Mouse (Mus musculus) thymus, postnatal 10 days (tissue): ENCODE data around the gene Dkk1.
"Not testable (repeated sequence)": the region's sequence is repeated elsewhere in the genome, so short reads cannot be mapped to it uniquely, and the experiment has no call there.

Experiments used
- DNase-seq, 2 experiments: peaks; one replicate each; pipeline ENCODE4 v3.0.0; 2021; ENCODE audit warnings: low spot score in 2 of 2

The Dkk1 gene

GRCm38 (mm10) chr19:30549044-30549853, at the start of gene Dkk1:
TSS of gene Dkk1 (minus strand) at chr19:30549665.
- no peak for DNase-seq

DNA sequence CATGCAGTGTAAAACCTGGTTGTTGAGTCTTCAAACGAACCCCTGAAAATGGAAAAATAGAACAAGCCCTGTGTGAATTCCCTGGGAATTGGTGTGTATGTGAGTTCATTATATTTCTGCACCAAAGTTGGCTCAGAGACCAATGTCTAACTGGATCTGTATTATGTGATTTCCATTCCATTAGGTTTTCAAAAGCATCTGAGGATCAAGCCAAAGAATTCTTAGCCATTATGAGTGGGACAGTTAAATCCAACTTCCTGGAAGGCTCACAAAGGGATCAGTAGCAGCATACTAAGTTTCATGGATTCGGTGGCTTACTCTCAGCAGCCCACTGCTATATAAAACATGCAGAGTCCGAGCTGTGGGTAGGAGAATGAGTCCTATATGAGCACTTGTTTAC, 36.9 kb upstream of the Dkk1 start:
- DNase-seq, result no peak

- DNase-seq, result no peak
These were observed 15.1 kb upstream of the Dkk1 start for GRCm38 (mm10) chr19:30564516-30564915.

GRCm38 (mm10) chr19:30563876-30564275, 14.4 kb upstream of the Dkk1 start:
- DNase-seq, result no peak

DNA sequence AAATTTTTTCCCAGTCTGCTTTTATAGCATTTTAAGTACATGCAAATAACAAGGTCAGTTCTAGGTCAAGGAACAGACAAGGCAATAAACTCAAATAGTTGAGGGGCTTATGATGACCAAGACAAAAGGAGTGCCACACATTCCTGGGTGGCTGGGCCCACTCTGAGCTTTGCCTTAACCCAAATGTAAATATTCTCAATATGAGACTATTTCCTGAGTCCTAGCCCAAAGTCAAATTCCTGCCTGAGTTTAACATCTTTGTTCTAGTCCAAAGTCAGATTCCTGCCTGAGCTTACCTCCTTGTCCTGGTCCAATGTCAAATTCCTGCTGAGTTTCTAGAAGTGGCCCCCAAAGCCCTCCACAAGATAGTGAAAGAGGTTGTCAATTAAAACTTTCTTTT, 8.6 kb upstream of the Dkk1 start:
- DNase-seq, result no peak

- DNase-seq, result peak in 1 of 2 experiments; percentile 56
These were observed 5.0 kb upstream of the Dkk1 start for GRCm38 (mm10) chr19:30554467-30554881.

GRCm38 (mm10) chr19:30553740-30554139, 4.3 kb upstream of the Dkk1 start:
- DNase-seq, result no peak

DNA sequence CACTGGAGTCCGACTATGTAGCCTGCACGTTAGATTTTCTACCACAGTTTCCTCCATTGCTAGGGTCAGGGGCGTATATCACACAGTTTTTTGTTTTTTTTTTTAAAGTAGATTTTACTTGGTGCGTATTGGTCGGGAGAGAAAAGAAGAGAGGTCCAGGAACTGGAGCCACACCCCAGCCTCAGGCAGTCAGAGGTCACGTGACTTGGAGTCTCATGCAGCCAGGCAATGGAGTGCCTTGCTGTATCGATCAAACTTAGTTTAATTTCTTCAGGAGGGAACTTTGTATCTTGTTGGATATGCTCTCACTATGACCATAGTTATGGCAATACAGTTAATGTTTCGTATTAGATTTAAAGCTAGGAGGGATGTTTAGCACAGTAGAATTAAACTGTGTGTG, 2.8 kb upstream of the Dkk1 start:
- no peak for DNase-seq

GRCm38 (mm10) chr19:30549854-30550647, 586 bp upstream of the Dkk1 start:
- no peak for DNase-seq

DNA sequence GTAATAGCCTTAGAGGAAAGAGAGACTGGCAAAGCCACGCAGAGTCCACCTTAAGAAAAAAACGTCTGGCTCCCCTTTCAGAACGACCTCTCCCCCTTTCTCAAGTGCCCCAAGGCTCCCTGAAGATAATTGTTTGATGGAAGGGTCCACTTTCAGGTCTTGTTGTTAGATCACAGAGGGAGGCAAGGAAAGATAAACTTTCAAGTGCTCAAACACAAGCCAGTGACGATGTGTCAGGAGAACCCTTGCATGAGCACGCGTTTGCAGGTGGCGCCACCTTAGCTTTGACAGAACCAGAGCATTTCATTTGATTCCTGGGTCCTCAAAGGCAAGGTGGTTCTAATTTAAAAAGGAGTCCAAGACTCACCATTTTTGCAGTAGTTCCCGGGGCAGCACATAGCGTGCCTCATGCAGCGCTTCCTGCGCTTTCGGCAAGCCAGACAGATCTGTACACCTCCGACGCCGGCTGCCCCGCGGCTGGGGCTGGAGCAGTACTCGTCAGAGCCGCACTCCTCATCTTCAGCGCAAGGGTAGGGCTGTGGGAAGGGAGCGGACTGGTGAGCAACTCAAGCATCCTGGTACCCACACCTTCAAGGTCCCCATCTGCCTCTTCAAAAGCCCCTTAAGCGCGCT, 938 bp downstream of the Dkk1 start:
- no peak for DNase-seq

- DNase-seq, result not testable (repeated sequence)
These were observed 10.0 kb downstream of the Dkk1 start for GRCm38 (mm10) chr19:30539365-30539941.

DNA sequence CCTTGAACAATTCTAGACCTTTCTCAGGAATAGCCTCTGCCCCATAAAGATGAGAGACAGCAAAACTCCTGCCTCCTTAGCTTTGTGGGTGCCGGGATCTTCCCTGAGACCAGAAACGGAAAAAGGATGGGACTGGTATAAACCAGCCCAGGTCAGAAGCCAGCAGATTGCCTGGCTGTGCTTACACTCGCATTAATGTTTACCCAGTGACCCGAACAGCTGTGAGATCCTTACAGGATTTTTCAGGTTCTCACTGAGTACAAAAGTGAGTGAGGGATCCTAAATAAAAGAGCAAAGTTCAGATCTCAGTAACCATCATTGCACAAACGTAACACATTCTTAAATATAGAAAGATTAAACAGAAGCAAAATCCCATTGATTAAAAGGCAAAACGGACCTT, 32.7 kb downstream of the Dkk1 start:
- no peak for DNase-seq

GRCm38 (mm10) chr19:30510481-30510880, 39.0 kb downstream of the Dkk1 start:
- no peak for DNase-seq

DNA sequence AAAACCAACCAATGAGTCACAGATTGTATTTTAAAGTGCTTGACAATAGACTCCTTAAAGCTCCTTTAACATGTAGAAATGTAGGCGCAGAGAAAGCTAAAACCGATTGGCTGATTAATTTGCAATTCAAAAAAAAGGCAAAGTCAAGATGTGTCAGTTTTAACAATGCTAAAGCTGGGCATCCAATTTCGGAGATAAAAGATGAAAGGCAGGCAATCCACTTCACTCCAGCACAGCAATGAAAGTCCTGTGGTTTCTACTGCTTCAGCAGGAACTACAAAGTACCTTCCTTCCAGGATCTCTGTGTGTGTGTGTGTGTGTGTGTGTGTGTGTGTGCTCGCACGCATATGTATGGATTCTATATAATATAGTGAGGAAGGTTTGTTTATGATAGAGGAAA, 44.0 kb downstream of the Dkk1 start:
- DNase-seq, result no peak
